Mouse (Mus musculus): ENCODE data around the gene Atg5. TPM values are rescaled to one million over a fixed set of nuclear protein-coding genes. Genes with fewer than 3 reads are reported as not detected.

Atg5 gene
- polyA plus RNA-seq, 1 experiment from 2014 or later = 60.4 TPM

DNA sequence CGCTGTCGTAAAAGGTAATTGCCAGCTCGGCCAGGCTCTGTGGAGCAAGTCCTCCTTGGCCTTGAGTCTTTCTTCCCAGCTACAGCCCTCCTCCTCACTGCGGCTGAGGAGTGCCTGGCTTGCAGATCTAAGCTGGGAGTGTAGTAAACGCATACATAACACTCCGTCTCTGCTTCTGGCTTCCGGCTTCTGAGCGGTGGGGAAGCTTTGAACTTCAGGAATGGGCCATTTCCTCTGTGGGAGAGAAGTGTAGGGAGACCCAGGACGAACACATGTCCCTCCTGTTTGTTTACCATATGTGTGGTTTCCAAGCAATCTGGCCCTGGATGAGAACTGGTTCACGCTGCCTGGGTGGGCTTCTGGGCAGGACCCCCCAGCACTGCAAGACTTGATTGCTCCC, 140.9 kb downstream of the Atg5 start:
- Histone ChIP-seq H3K9me3 (ENCODE audit: control insufficient read depth, low read length) (no peaks in the 10 kb centered on the region), H3K36me3 (ENCODE audit: control insufficient read depth, insufficient read depth, low read length) (no peaks in the 10 kb centered on the region), H3K9ac (ENCODE audit: low read length) (no peak overlapping the region), H3K4me2 (no peak overlapping the region), H3K4me3 (ENCODE audit: low read depth, low read length) (no peak overlapping the region), H3K27ac (ENCODE audit: low read depth, low read length) (no peak overlapping the region), H3K4me1 (ENCODE audit: control insufficient read depth, insufficient read depth, low read length) (no peaks in the 10 kb centered on the region), H3K27me3 (ENCODE audit: control insufficient read depth, insufficient read depth, low read length) (no peaks in the 10 kb centered on the region)
- ATAC-seq (ENCODE audit: low FRiP score) = no peak
- 76% methylated on average over 10 of the region's 10 CpGs for WGBS
- DNase-seq (ENCODE audit: low spot score, missing footprints) = no peak

DNA sequence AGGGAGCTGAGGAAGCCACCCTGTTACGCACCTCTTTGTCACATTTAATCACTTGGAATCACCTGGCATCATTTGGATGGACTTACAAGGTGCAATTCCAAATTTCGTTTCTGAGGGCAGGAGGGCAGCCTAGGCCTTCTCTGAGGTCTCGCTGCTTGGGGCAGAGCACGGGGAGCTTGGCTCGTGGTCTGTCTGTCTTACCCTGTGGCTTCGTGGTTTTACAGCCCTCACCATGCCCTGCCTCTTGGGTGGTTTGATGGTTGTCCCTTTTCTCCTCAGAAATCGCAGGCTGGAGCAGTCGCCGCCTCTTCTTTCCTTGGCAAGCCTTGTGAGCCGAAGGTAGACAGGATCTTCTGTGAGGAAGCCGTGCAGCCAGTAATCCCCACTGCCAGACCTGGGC, 141.8 kb downstream of the Atg5 start:
- ATAC-seq (ENCODE audit: low FRiP score) (no peak), DNase-seq (ENCODE audit: low spot score, missing footprints) (no peak)
- Histone ChIP-seq H3K9ac (ENCODE audit: low read length) (no peak overlapping the region), H3K4me1 (ENCODE audit: control insufficient read depth, insufficient read depth, low read length) (no peaks in the 10 kb centered on the region), H3K4me3 (ENCODE audit: low read depth, low read length) (no peak overlapping the region), H3K27me3 (ENCODE audit: control insufficient read depth, insufficient read depth, low read length) (no peaks in the 10 kb centered on the region), H3K27ac (ENCODE audit: low read depth, low read length) (no peak overlapping the region), H3K4me2 (no peak overlapping the region), H3K9me3 (ENCODE audit: control insufficient read depth, low read length) (no peaks in the 10 kb centered on the region), H3K36me3 (ENCODE audit: control insufficient read depth, insufficient read depth, low read length) (no peaks in the 10 kb centered on the region)
- 72% methylated on average over 11 of the region's 11 CpGs for WGBS

MicroRNAs within 50 kb of the gene (microRNA counts, 519-probe panel; counts per million panel counts)
- not detected for microRNA mmu-miR-1929

Small RNA genes within 50 kb of the gene (microRNA-seq; reads per million reads assigned to microRNA genes)
- gene Mir1929 = 2.7 reads per million, percentile 10 among the genes with 10 or more reads in this experiment

Other genes with a start within 250 kb of the Atg5 start
- gene Crybg1, start 119.5 kb upstream of the Atg5 start, polyA plus RNA-seq (2014; fragmentation: Nextera tagmentation; extraction: Ambion mirVana) = 0.27 and 0.34 TPM in 2 replicates

Data from midbrain, embryonic 11.5 days (tissue).